Mouse (Mus musculus): ENCODE data around the gene Nek7. TPM values are rescaled to one million over a fixed set of nuclear protein-coding genes. Genes with fewer than 3 reads are reported as not detected.

Gene Nek7
- polyA plus RNA-seq, 1 experiment from 2014 or later = 39.4 TPM

GRCm38 (mm10) chr1:138448635-138449475, 171.1 kb downstream of the Nek7 start:
- Histone ChIP-seq H3K27ac (replicated peaks) (no peak overlapping the region), H3K4me3 (no peak overlapping the region), H3K4me2 (0 out of 2 replicates have a peak overlapping the region, but pooled peaks have one; percentile 8), H3K9me3 (no peaks in the 10 kb centered on the region), H3K36me3 (no peaks in the 10 kb centered on the region), H3K9ac (no peak overlapping the region), H3K4me1 (no peaks in the 10 kb centered on the region), H3K27me3 (replicated peaks) (no peaks in the 10 kb centered on the region)
- ATAC-seq (ENCODE audit: extremely low read depth, insufficient number of reproducible peaks, low FRiP score, low TSS enrichment) = no peak
- 47% methylated on average over 15 of the region's 15 CpGs for WGBS

GRCm38 (mm10) chr1:138446846-138447245, 173.1 kb downstream of the Nek7 start:
- H3K27ac ChIP-seq (replicated peaks) = no peak overlapping the region
- H3K36me3 ChIP-seq = no peaks in the 10 kb centered on the region
- no peak overlapping the region for H3K4me3 ChIP-seq
- no peak overlapping the region for H3K4me2 ChIP-seq
- H3K9me3 ChIP-seq = no peaks in the 10 kb centered on the region
- WGBS = 85% methylated on average over 1 of the region's 1 CpGs
- H3K27me3 ChIP-seq (replicated peaks) = no peaks in the 10 kb centered on the region
- H3K9ac ChIP-seq = no peak overlapping the region
- no peak for ATAC-seq (ENCODE audit: extremely low read depth, insufficient number of reproducible peaks, low FRiP score, low TSS enrichment)
- no peaks in the 10 kb centered on the region for H3K4me1 ChIP-seq

Other genes starting within 250 kb of the Nek7 start
- 0.48 TPM in 2 replicates for gene Lhx9, start 228.4 kb upstream of the Nek7 start, polyA plus RNA-seq (2015; fragmentation: Nextera tagmentation; extraction: Ambion mirVana)
- gene 2310009B15Rik, start 236.7 kb upstream of the Nek7 start, polyA plus RNA-seq (2015; fragmentation: Nextera tagmentation; extraction: Ambion mirVana) = 25.9 and 27.6 TPM in 2 replicates